Mouse (Mus musculus) left cerebral cortex, postnatal 10 days (tissue): Measurements from ENCODE around the gene Nrf1. TPM values are rescaled to one million over a fixed set of nuclear protein-coding genes. Genes with fewer than 3 reads are reported as not detected.

ENCODE experiments used
- DNase-seq, 2 experiments: peaks; one replicate each; pipeline ENCODE4 v3.0.0; 2021 to 2022; ENCODE audit warnings: low spot score in 2 of 2, mixed read lengths in 1 of 2; ENCODE audit errors: extremely low spot score in 1 of 2
- intact Hi-C: fragments of 180-260 bp; cut with DNase I; formaldehyde crosslinking; loops from one replicate; pipeline ENCODE4 v1.15.1; 2025
- total RNA-seq, 2 experiments: library from RNA; stranded (reverse); gene quantifications; 2 replicates each; pipeline ENCODE4 v1.2.3; 2021

Nrf1 gene
- total RNA-seq, 2 experiments from 2014 or later: 19.5 to 21.4 TPM

- no peak for DNase-seq
- intact Hi-C loops: no loop called here
Observed at GRCm38 (mm10) chr6:30126766-30127165, 79.0 kb downstream of the Nrf1 start.

- DNase-seq: no peak
- intact Hi-C loops: no loop called here
Observed at GRCm38 (mm10) chr6:30132399-30132798, 84.6 kb downstream of the Nrf1 start.

- DNase-seq: no peak
- intact Hi-C loops: no loop called here
Observed at GRCm38 (mm10) chr6:30135590-30135989, 87.8 kb downstream of the Nrf1 start.

GRCm38 (mm10) chr6:30137227-30137626 is 89.4 kb downstream of the Nrf1 start:
- no peak for DNase-seq
- intact Hi-C loops: no loop called here

GRCm38 (mm10) chr6:30139329-30140045 is 91.7 kb downstream of the Nrf1 start:
- no peak for DNase-seq
- intact Hi-C loops: no loop called here

- no peak for DNase-seq
- intact Hi-C loops: no loop called here
Observed at GRCm38 (mm10) chr6:30143263-30143662, 95.5 kb downstream of the Nrf1 start.

GRCm38 (mm10) chr6:30147058-30147457 is 99.3 kb downstream of the Nrf1 start:
- intact Hi-C loops: no loop called here
- DNase-seq: no peak

- intact Hi-C loops: no loop called here
Observed at GRCm38 (mm10) chr6:30147753-30148152, 100.0 kb downstream of the Nrf1 start.

GRCm38 (mm10) chr6:30150471-30150870 is 102.7 kb downstream of the Nrf1 start:
- no peak for DNase-seq
- intact Hi-C loops: no loop called here

More at GRCm38 (mm10) chr6:30147753-30148152, 100.0 kb downstream of the Nrf1 start:
- no peak for DNase-seq

- intact Hi-C loops: no loop called here
- no peak for DNase-seq
Observed at GRCm38 (mm10) chr6:30152163-30152562, 104.4 kb downstream of the Nrf1 start.

GRCm38 (mm10) chr6:30152649-30153048 is 104.9 kb downstream of the Nrf1 start:
- intact Hi-C loops: no loop called here
- no peak for DNase-seq

- DNase-seq: no peak
- intact Hi-C loops: no loop called here
Observed at GRCm38 (mm10) chr6:30153076-30153475, 105.3 kb downstream of the Nrf1 start.

- DNase-seq: no peak
- intact Hi-C loops: no loop called here
Observed at GRCm38 (mm10) chr6:30153733-30154415, 106.1 kb downstream of the Nrf1 start.

GRCm38 (mm10) chr6:30159516-30160045 is 111.8 kb downstream of the Nrf1 start:
- DNase-seq: no peak
- intact Hi-C loops: no loop called here

GRCm38 (mm10) chr6:30160408-30160807 is 112.6 kb downstream of the Nrf1 start:
- DNase-seq: no peak
- intact Hi-C loops: no loop called here

- no peak for DNase-seq
- intact Hi-C loops: no loop called here
Observed at GRCm38 (mm10) chr6:30161618-30162017, 113.8 kb downstream of the Nrf1 start.

GRCm38 (mm10) chr6:30162091-30162490 is 114.3 kb downstream of the Nrf1 start:
- DNase-seq: no peak
- intact Hi-C loops: no loop called here

- intact Hi-C loops: no loop called here
- no peak for DNase-seq
Observed at GRCm38 (mm10) chr6:30166349-30166748, 118.6 kb downstream of the Nrf1 start.

- intact Hi-C loops: no loop called here
Observed at GRCm38 (mm10) chr6:30167192-30167591, 119.4 kb downstream of the Nrf1 start.

GRCm38 (mm10) chr6:30168275-30168674 is 120.5 kb downstream of the Nrf1 start:
- intact Hi-C loops: no loop called here
- DNase-seq: no peak

More at GRCm38 (mm10) chr6:30167192-30167591, 119.4 kb downstream of the Nrf1 start:
- DNase-seq: no peak
